Mouse (Mus musculus) heart, embryonic 11.5 days (tissue): ENCODE measurements around the gene Engase. TPM values are rescaled to one million over a fixed set of nuclear protein-coding genes. Genes with fewer than 3 reads are reported as not detected.

Experiments
- ATAC-seq: fragments of 200-750 bp; cut with Nextera tagmentation; replicated peaks from 2 replicates; pipeline ENCODE4 v1.8.0; 2017; ENCODE audit warnings: moderate library complexity; ENCODE audit not compliant: insufficient number of reproducible peaks, low FRiP score, low TSS enrichment
- H3K27ac ChIP-seq: fragments of 300-500 bp; sonication (generic); 2 replicates; pipeline ENCODE4 v1.5.1; 2014; ENCODE audit warnings: mild to moderate bottlenecking, low read depth, low read length
- H3K27me3 ChIP-seq: fragments of 300-500 bp; sonication (generic); 2 replicates; pipeline ENCODE4 v1.6.1; 2014; ENCODE audit warnings: mild to moderate bottlenecking, low read length, mixed read lengths; ENCODE audit not compliant: control insufficient read depth, insufficient read depth
- H3K36me3 ChIP-seq: fragments of 300-500 bp; sonication (generic); 2 replicates; pipeline ENCODE4 v1.6.1; 2014; ENCODE audit warnings: mild to moderate bottlenecking, low read length, moderate library complexity, mixed read lengths; ENCODE audit not compliant: control insufficient read depth, insufficient read depth
- H3K4me1 ChIP-seq: fragments of 300-500 bp; sonication (generic); 2 replicates; pipeline ENCODE4 v1.6.1; 2014; ENCODE audit warnings: low read length; ENCODE audit not compliant: control insufficient read depth, insufficient read depth
- H3K4me2 ChIP-seq: fragments of 300-500 bp; sonication (generic); 2 replicates; pipeline ENCODE4 v1.6.1; 2014; ENCODE audit warnings: mild to moderate bottlenecking, moderate library complexity
- H3K4me3 ChIP-seq: fragments of 300-500 bp; sonication (generic); 2 replicates; pipeline ENCODE4 v1.5.1; 2014; ENCODE audit warnings: low read depth, low read length
- H3K9ac ChIP-seq: fragments of 300-500 bp; sonication (generic); 2 replicates; pipeline ENCODE4 v1.6.1; 2014; ENCODE audit warnings: mild to moderate bottlenecking, low read depth, low read length, moderate library complexity
- H3K9me3 ChIP-seq: fragments of 300-500 bp; sonication (generic); replicated peaks from 2 replicates; pipeline ENCODE4 v1.6.1; 2016; ENCODE audit warnings: low read length; ENCODE audit not compliant: control insufficient read depth
- WGBS: fragments of 180-500 bp; shearing (Covaris S2); extraction: QIAGEN DNeasy Blood & Tissue Kit; methylation state at CpG from one replicate; pipeline ENCODE4 v1.1.7; 2014; ENCODE audit not compliant: insufficient replicate concordance; 5-methylcytosine and 5-hydroxymethylcytosine counted together
- polyA plus RNA-seq: library from polyadenylated mRNA; unstranded; fragments of >200 nt; fragmentation: Nextera tagmentation; extraction: Ambion mirVana; gene quantifications from 2 replicates; pipeline ENCODE4 v1.2.1, GENCODE M21; 2014

Gene Engase
- polyA plus RNA-seq, 1 experiment from 2014 or later = 4.3 TPM

- ATAC-seq = no peak
- H3K4me2 ChIP-seq = no peak overlapping the region
- H3K27ac ChIP-seq = no peak overlapping the region
- H3K9ac ChIP-seq = no peak overlapping the region
- no peak overlapping the region for H3K4me3 ChIP-seq
- no peaks in the 10 kb centered on the region for H3K9me3 ChIP-seq
- H3K4me1 ChIP-seq = no peaks in the 10 kb centered on the region
- no peaks in the 10 kb centered on the region for H3K36me3 ChIP-seq
- WGBS = 68% methylated on average over 8 of the region's 8 CpGs
- H3K27me3 ChIP-seq = peaks cover 8% of the 10 kb centered on the region
These were observed 11.7 kb downstream of the Engase start for GRCm38 (mm10) chr11:118488191-118488906.

GRCm38 (mm10) chr11:118488907-118489270 is 12.3 kb downstream of the Engase start:
- no peak overlapping the region for H3K27ac ChIP-seq

GRCm38 (mm10) chr11:118490566-118491218 is 14.1 kb downstream of the Engase start:
- Histone ChIP-seq H3K4me1 (peaks cover 3% of the 10 kb centered on the region; the same call in 1 of the 2 replicates), H3K36me3 (no peaks in the 10 kb centered on the region), H3K27me3 (peaks cover 11% of the 10 kb centered on the region), H3K9me3 (no peaks in the 10 kb centered on the region), H3K4me3 (no peak overlapping the region), H3K4me2 (peak overlapping the region; percentile 46), H3K9ac (peak overlapping the region; percentile 23; the same call in 1 of the 2 replicates), H3K27ac (no peak overlapping the region)
- 15% methylated on average over 22 of the region's 22 CpGs for WGBS
- ATAC-seq = no peak

More at GRCm38 (mm10) chr11:118488907-118489270, 12.3 kb downstream of the Engase start:
- Histone ChIP-seq H3K36me3 (no peaks in the 10 kb centered on the region), H3K9ac (no peak overlapping the region), H3K4me1 (no peaks in the 10 kb centered on the region), H3K4me3 (no peak overlapping the region), H3K4me2 (no peak overlapping the region), H3K9me3 (no peaks in the 10 kb centered on the region), H3K27me3 (peaks cover 8% of the 10 kb centered on the region)
- ATAC-seq = no peak
- WGBS = 85% methylated on average over 12 of the region's 12 CpGs

GRCm38 (mm10) chr11:118491230-118491629 is 14.6 kb downstream of the Engase start:
- Histone ChIP-seq H3K9me3 (no peaks in the 10 kb centered on the region), H3K4me1 (peaks cover 3% of the 10 kb centered on the region; the same call in 1 of the 2 replicates), H3K4me3 (no peak overlapping the region), H3K36me3 (no peaks in the 10 kb centered on the region), H3K4me2 (no peak overlapping the region), H3K27me3 (peaks cover 11% of the 10 kb centered on the region), H3K9ac (no peak overlapping the region), H3K27ac (no peak overlapping the region)
- ATAC-seq = no peak
- WGBS = 86% methylated on average over 7 of the region's 7 CpGs

- H3K4me3 ChIP-seq = no peak overlapping the region
- 62% methylated on average over 2 of the region's 2 CpGs for WGBS
- no peak overlapping the region for H3K9ac ChIP-seq
- H3K27ac ChIP-seq = no peak overlapping the region
- H3K4me1 ChIP-seq = peaks cover 3% of the 10 kb centered on the region; the same call in 1 of the 2 replicates
- peaks cover 11% of the 10 kb centered on the region for H3K27me3 ChIP-seq
- H3K4me2 ChIP-seq = no peak overlapping the region
- no peaks in the 10 kb centered on the region for H3K9me3 ChIP-seq
- ATAC-seq = no peak
- H3K36me3 ChIP-seq = no peaks in the 10 kb centered on the region
These were observed 16.8 kb downstream of the Engase start for GRCm38 (mm10) chr11:118493458-118493857.

GRCm38 (mm10) chr11:118494001-118494737 is 17.5 kb downstream of the Engase start:
- Histone ChIP-seq H3K9ac (no peak overlapping the region), H3K9me3 (no peaks in the 10 kb centered on the region), H3K4me1 (peaks cover 3% of the 10 kb centered on the region; the same call in 1 of the 2 replicates), H3K36me3 (no peaks in the 10 kb centered on the region), H3K4me3 (no peak overlapping the region), H3K27me3 (peaks cover 11% of the 10 kb centered on the region), H3K27ac (no peak overlapping the region), H3K4me2 (no peak overlapping the region)
- no peak for ATAC-seq
- 63% methylated on average over 12 of the region's 12 CpGs for WGBS

- ATAC-seq = no peak
- no peaks in the 10 kb centered on the region for H3K9me3 ChIP-seq
- no peak overlapping the region for H3K27ac ChIP-seq
- H3K4me2 ChIP-seq = no peak overlapping the region
- peaks cover 10% of the 10 kb centered on the region for H3K27me3 ChIP-seq
- 31% methylated on average over 5 of the region's 5 CpGs for WGBS
- no peaks in the 10 kb centered on the region for H3K36me3 ChIP-seq
- H3K4me3 ChIP-seq = no peak overlapping the region
- H3K9ac ChIP-seq = no peak overlapping the region
- H3K4me1 ChIP-seq = peaks cover 3% of the 10 kb centered on the region; the same call in 1 of the 2 replicates
These were observed 18.4 kb downstream of the Engase start for GRCm38 (mm10) chr11:118495065-118495464.

- H3K36me3 ChIP-seq = no peaks in the 10 kb centered on the region
- no peaks in the 10 kb centered on the region for H3K9me3 ChIP-seq
- 67% methylated on average over 20 of the region's 20 CpGs for WGBS
- no peak for ATAC-seq
- peaks cover 3% of the 10 kb centered on the region; the same call in 1 of the 2 replicates for H3K4me1 ChIP-seq
- H3K27me3 ChIP-seq = peaks cover 6% of the 10 kb centered on the region
- H3K4me3 ChIP-seq = no peak overlapping the region
- no peak overlapping the region for H3K4me2 ChIP-seq
- no peak overlapping the region for H3K9ac ChIP-seq
- no peak overlapping the region for H3K27ac ChIP-seq
These were observed 19.5 kb downstream of the Engase start for GRCm38 (mm10) chr11:118496066-118496689.
